Mouse (Mus musculus) midbrain, postnatal 0 days (tissue): ENCODE data around the gene Hsd17b6. TPM values are rescaled to one million over a fixed set of nuclear protein-coding genes. Genes with fewer than 3 reads are reported as not detected.

ENCODE experiments used
- ATAC-seq: fragments of 200-750 bp; cut with Nextera tagmentation; 2 replicates; pipeline ENCODE4 v1.8.0; 2017; ENCODE audit warnings: moderate number of reproducible peaks, mild to moderate bottlenecking, moderate TSS enrichment, moderate library complexity; ENCODE audit not compliant: low FRiP score
- DNase-seq: peaks from one replicate; pipeline ENCODE4 v3.0.0-alpha.2; 2015; ENCODE audit warnings: low spot score
- H3K27ac ChIP-seq: fragments of 300-500 bp; sonication (generic); 2 replicates; pipeline ENCODE4 v1.5.1; 2014; ENCODE audit warnings: low read depth, mild to moderate bottlenecking, low read length, mixed read lengths
- H3K27me3 ChIP-seq: fragments of 300-500 bp; sonication (generic); 2 replicates; pipeline ENCODE4 v1.6.1; 2014; ENCODE audit warnings: low read length, control low read depth, mixed read lengths; ENCODE audit not compliant: insufficient read depth
- H3K36me3 ChIP-seq: fragments of 300-500 bp; sonication (generic); 2 replicates; pipeline ENCODE4 v1.6.1; 2014; ENCODE audit warnings: low read length, control low read depth, mixed read lengths; ENCODE audit not compliant: insufficient read depth
- H3K4me1 ChIP-seq: fragments of 300-500 bp; sonication (generic); 2 replicates; pipeline ENCODE4 v1.6.1; 2014; ENCODE audit warnings: mild to moderate bottlenecking, control low read depth, antibody characterized with exemption, low read length, mixed read lengths; ENCODE audit not compliant: insufficient read depth
- H3K4me2 ChIP-seq: fragments of 300-500 bp; sonication (generic); 2 replicates; pipeline ENCODE4 v1.6.1; 2014; ENCODE audit warnings: low read depth, mild to moderate bottlenecking, low read length, mixed read lengths; ENCODE audit not compliant: poor library complexity, severe bottlenecking
- H3K4me3 ChIP-seq: fragments of 300-500 bp; sonication (generic); 2 replicates; pipeline ENCODE4 v1.5.1; 2014; ENCODE audit warnings: low read depth, mild to moderate bottlenecking, low read length, moderate library complexity
- H3K9ac ChIP-seq: fragments of 300-500 bp; sonication (generic); replicated peaks from 2 replicates; pipeline ENCODE4 v1.6.1; 2014; ENCODE audit warnings: mild to moderate bottlenecking, low read length, moderate library complexity, mixed read lengths; ENCODE audit not compliant: poor library complexity, severe bottlenecking
- H3K9me3 ChIP-seq: fragments of 300-500 bp; sonication (generic); 2 replicates; pipeline ENCODE4 v1.6.1; 2016; ENCODE audit warnings: low read length, control low read depth
- CTCF ChIP-seq: IDR thresholded peaks from 2 replicates; pipeline ENCODE4 v1.5.1; 2016; ENCODE audit warnings: antibody characterized with exemption, mild to moderate bottlenecking
- WGBS: fragments of 180-500 bp; shearing (Covaris S2); extraction: QIAGEN DNeasy Blood & Tissue Kit; methylation state at CpG from one replicate; pipeline ENCODE4 v1.1.7; 2014; 5-methylcytosine and 5-hydroxymethylcytosine counted together
- polyA plus RNA-seq: library from polyadenylated mRNA; unstranded; fragments of >200 nt; fragmentation: Nextera tagmentation; extraction: Ambion mirVana; gene quantifications from 2 replicates; pipeline ENCODE4 v1.2.1, GENCODE M21; 2015
- total RNA-seq: library from RNA; depleted of rRNA; stranded (reverse); fragments of >200 nt; gene quantifications from 2 replicates; pipeline ENCODE4 v1.2.3, GENCODE M21; 2014

The Hsd17b6 gene
- total and polyA plus RNA-seq, 2 experiments from 2014 or later: not detected

- ATAC-seq: no peak
- 97% methylated on average over 8 of the region's 8 CpGs for WGBS
- Histone ChIP-seq H3K27ac (no peak overlapping the region), H3K9ac (no peak overlapping the region), H3K4me3 (no peak overlapping the region), H3K4me1 (no peaks in the 10 kb centered on the region), H3K9me3 (no peaks in the 10 kb centered on the region), H3K4me2 (no peak overlapping the region), H3K27me3 (no peaks in the 10 kb centered on the region), H3K36me3 (peaks cover 42% of the 10 kb centered on the region)
- no peak for TF ChIP-seq CTCF
- no peak for DNase-seq
These were observed 40.7 kb upstream of the Hsd17b6 start for GRCm38 (mm10) chr10:128048157-128048556.

- Histone ChIP-seq H3K4me3 (no peak overlapping the region), H3K4me1 (0 out of 2 replicates have a peak, but pooled peaks cover 2% of the 10 kb centered on the region), H3K27ac (no peak overlapping the region), H3K36me3 (peaks cover 52% of the 10 kb centered on the region), H3K27me3 (no peaks in the 10 kb centered on the region), H3K4me2 (no peak overlapping the region), H3K9ac (no peak overlapping the region), H3K9me3 (no peaks in the 10 kb centered on the region)
- ATAC-seq: no peak
- DNase-seq: no peak
- WGBS: 74% methylated on average over 3 of the region's 3 CpGs
- no peak for TF ChIP-seq CTCF
These were observed 35.8 kb upstream of the Hsd17b6 start for GRCm38 (mm10) chr10:128043041-128043835.

DNA sequence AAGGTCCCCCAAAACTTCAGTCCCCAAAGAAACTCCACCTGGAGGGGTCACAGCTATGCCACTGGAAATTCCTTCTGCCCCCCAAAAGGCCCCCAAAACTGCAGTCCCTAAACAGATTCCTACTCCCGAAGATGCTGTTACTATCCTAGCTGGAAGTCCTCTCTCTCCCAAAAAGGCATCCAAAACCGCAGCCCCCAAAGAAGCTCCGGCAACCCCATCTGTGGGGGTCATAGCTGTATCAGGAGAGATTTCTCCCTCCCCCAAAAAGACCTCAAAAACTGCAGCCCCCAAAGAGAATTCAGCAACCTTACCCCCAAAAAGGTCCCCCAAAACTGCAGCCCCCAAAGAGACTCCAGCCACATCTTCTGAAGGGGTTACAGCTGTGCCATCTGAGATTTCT lies 35.1 kb upstream of the Hsd17b6 start:
- no peak for TF ChIP-seq CTCF
- ATAC-seq (no peak), DNase-seq (no peak)
- no peak overlapping the region for H3K4me3 ChIP-seq
- no peaks in the 10 kb centered on the region for H3K9me3 ChIP-seq
- H3K27ac ChIP-seq: no peak overlapping the region
- H3K4me2 ChIP-seq: no peak overlapping the region
- H3K27me3 ChIP-seq: no peaks in the 10 kb centered on the region
- 0 out of 2 replicates have a peak, but pooled peaks cover 3% of the 10 kb centered on the region for H3K4me1 ChIP-seq
- 92% methylated on average over 3 of the region's 3 CpGs for WGBS
- H3K36me3 ChIP-seq: peaks cover 47% of the 10 kb centered on the region
- H3K9ac ChIP-seq: no peak overlapping the region

DNA sequence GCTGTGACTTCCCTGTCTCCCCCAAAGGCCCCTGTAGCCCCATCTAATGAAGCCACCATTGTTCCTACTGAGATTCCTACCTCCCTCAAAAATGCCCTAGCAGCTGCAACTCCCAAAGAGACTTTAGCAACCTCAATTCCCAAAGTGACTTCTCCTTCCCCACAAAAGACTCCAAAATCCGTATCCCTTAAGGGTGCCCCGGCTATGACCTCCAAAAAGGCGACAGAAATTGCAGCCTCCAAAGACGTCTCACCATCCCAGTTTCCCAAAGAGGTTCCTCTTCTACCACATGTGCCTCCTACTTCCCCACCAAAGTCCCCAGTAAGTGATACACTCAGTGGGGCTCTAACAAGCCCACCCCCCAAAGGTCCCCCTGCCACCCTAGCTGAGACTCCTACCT lies 34.2 kb upstream of the Hsd17b6 start:
- 84% methylated on average over 4 of the region's 4 CpGs for WGBS
- Histone ChIP-seq H3K36me3 (peaks cover 45% of the 10 kb centered on the region), H3K4me2 (no peak overlapping the region), H3K9ac (no peak overlapping the region), H3K27ac (no peak overlapping the region), H3K4me3 (no peak overlapping the region), H3K4me1 (0 out of 2 replicates have a peak, but pooled peaks cover 9% of the 10 kb centered on the region), H3K27me3 (no peaks in the 10 kb centered on the region), H3K9me3 (no peaks in the 10 kb centered on the region)
- no peak for TF ChIP-seq CTCF
- no peak for ATAC-seq
- DNase-seq: no peak

DNA sequence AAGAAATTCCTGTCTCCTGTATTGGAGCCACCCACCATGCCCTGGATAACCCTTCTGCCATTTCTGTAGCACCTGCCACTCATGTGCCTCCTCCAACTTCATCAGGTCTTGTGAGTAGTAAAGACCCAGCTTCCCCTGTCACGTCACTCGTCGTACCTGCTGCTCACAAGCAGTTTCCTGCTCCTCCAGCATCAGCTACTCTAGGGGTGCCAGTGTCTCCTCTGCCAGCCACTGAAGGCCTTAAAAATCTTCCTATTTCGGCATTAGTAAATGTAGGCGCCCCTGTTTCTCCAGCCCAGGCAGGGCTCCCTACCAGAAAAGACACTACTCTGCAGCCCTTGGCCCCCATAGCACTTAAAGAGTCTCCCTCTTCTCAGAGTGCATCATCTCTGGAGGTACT lies 32.9 kb upstream of the Hsd17b6 start:
- 88% methylated on average over 5 of the region's 5 CpGs for WGBS
- TF ChIP-seq CTCF: no peak
- ATAC-seq (no peak), DNase-seq (no peak)
- Histone ChIP-seq H3K36me3 (peaks cover 40% of the 10 kb centered on the region), H3K4me2 (no peak overlapping the region), H3K9me3 (no peaks in the 10 kb centered on the region), H3K27me3 (no peaks in the 10 kb centered on the region), H3K4me1 (0 out of 2 replicates have a peak, but pooled peaks cover 9% of the 10 kb centered on the region), H3K27ac (no peak overlapping the region), H3K9ac (no peak overlapping the region), H3K4me3 (no peak overlapping the region)

GRCm38 (mm10) chr10:128039858-128040257 lies 32.4 kb upstream of the Hsd17b6 start:
- 0 out of 2 replicates have a peak, but pooled peaks cover 9% of the 10 kb centered on the region for H3K4me1 ChIP-seq
- TF ChIP-seq CTCF: no peak
- no peaks in the 10 kb centered on the region for H3K27me3 ChIP-seq
- DNase-seq (no peak), ATAC-seq (no peak)
- no peak overlapping the region for H3K27ac ChIP-seq
- 70% methylated on average over 3 of the region's 3 CpGs for WGBS
- H3K9me3 ChIP-seq: no peaks in the 10 kb centered on the region
- no peak overlapping the region for H3K4me3 ChIP-seq
- no peak overlapping the region for H3K4me2 ChIP-seq
- no peak overlapping the region for H3K9ac ChIP-seq
- H3K36me3 ChIP-seq: peaks cover 38% of the 10 kb centered on the region
